Mouse (Mus musculus) kidney, embryonic 16.5 days (tissue): Measurements from ENCODE around the gene Foxa3. TPM values are rescaled to one million over a fixed set of nuclear protein-coding genes. Genes with fewer than 3 reads are reported as not detected.

ENCODE experiments used
- ATAC-seq: fragments of 200-750 bp; cut with Nextera tagmentation; 2 replicates; pipeline ENCODE4 v1.8.0; 2017; ENCODE audit warnings: moderate TSS enrichment; ENCODE audit not compliant: low FRiP score, low TSS enrichment
- H3K27ac ChIP-seq: fragments of 300-500 bp; sonication (generic); 2 replicates; pipeline ENCODE4 v1.5.1; 2014; ENCODE audit warnings: low read length
- H3K27me3 ChIP-seq: fragments of 300-500 bp; sonication (generic); 2 replicates; pipeline ENCODE4 v1.6.1; 2014; ENCODE audit warnings: low read length, control low read depth, mixed read lengths; ENCODE audit not compliant: insufficient read depth
- H3K36me3 ChIP-seq: fragments of 300-500 bp; sonication (generic); 2 replicates; pipeline ENCODE4 v1.6.1; 2014; ENCODE audit warnings: low read length, control low read depth, mixed read lengths; ENCODE audit not compliant: insufficient read depth
- H3K4me1 ChIP-seq: fragments of 300-500 bp; sonication (generic); 2 replicates; pipeline ENCODE4 v1.6.1; 2014; ENCODE audit warnings: low read length, control low read depth, mixed read lengths; ENCODE audit not compliant: insufficient read depth
- H3K4me2 ChIP-seq: fragments of 300-500 bp; sonication (generic); replicated peaks from 2 replicates; pipeline ENCODE4 v1.6.1; 2014; ENCODE audit warnings: low read depth, low read length
- H3K4me3 ChIP-seq: fragments of 300-500 bp; sonication (generic); 2 replicates; pipeline ENCODE4 v1.5.1; 2014; ENCODE audit warnings: mild to moderate bottlenecking, low read length
- H3K9ac ChIP-seq: fragments of 300-500 bp; sonication (generic); replicated peaks from 2 replicates; pipeline ENCODE4 v1.6.1; 2014; ENCODE audit warnings: low read length
- H3K9me3 ChIP-seq: fragments of 300-500 bp; sonication (generic); 2 replicates; pipeline ENCODE4 v1.6.1; 2016; ENCODE audit warnings: low read length, control low read depth
- WGBS: fragments of 180-500 bp; shearing (Covaris S2); extraction: QIAGEN DNeasy Blood & Tissue Kit; methylation state at CpG from one replicate; pipeline ENCODE4 v1.1.7; 2014; 5-methylcytosine and 5-hydroxymethylcytosine counted together
- polyA plus RNA-seq: library from polyadenylated mRNA; unstranded; fragments of >200 nt; fragmentation: Nextera tagmentation; extraction: Ambion mirVana; gene quantifications from 2 replicates; pipeline ENCODE4 v1.2.1, GENCODE M21; 2015

The Foxa3 gene
- polyA plus RNA-seq, 1 experiment from 2014 or later, result 0.35 TPM

GRCm38 (mm10) chr7:19002848-19003498 is 20.4 kb downstream of the Foxa3 start:
- peak overlapping the region; percentile 63; the same call in 1 of the 2 replicates for H3K27ac ChIP-seq
- no peaks in the 10 kb centered on the region for H3K9me3 ChIP-seq
- H3K4me1 ChIP-seq, result peaks cover 56% of the 10 kb centered on the region
- H3K9ac ChIP-seq, result peak overlapping the region; percentile 79
- H3K4me3 ChIP-seq, result peak overlapping the region; percentile 47
- H3K36me3 ChIP-seq, result peaks cover 16% of the 10 kb centered on the region
- peak overlapping the region; percentile 70 for H3K4me2 ChIP-seq
- no peaks in the 10 kb centered on the region for H3K27me3 ChIP-seq
- peak; percentile 18 for ATAC-seq
- 1% methylated on average over 17 of the region's 17 CpGs for WGBS

GRCm38 (mm10) chr7:19002115-19002514 is 21.2 kb downstream of the Foxa3 start:
- Histone ChIP-seq H3K9ac (peak overlapping the region; percentile 79), H3K4me1 (peaks cover 47% of the 10 kb centered on the region), H3K4me2 (peak overlapping the region; percentile 70), H3K4me3 (peak overlapping the region; percentile 47), H3K27me3 (no peaks in the 10 kb centered on the region), H3K27ac (peak overlapping the region; percentile 1), H3K36me3 (peaks cover 12% of the 10 kb centered on the region), H3K9me3 (no peaks in the 10 kb centered on the region)
- no peak for ATAC-seq
- WGBS, result 23% methylated on average over 4 of the region's 4 CpGs

- H3K4me2 ChIP-seq, result no peak overlapping the region
- ATAC-seq, result no peak
Measured at GRCm38 (mm10) chr7:19001807-19002085, 21.6 kb downstream of the Foxa3 start.

GRCm38 (mm10) chr7:19001066-19001806 is 22.1 kb downstream of the Foxa3 start:
- WGBS, result 19% methylated on average over 18 of the region's 18 CpGs
- H3K36me3 ChIP-seq, result peaks cover 15% of the 10 kb centered on the region
- H3K4me3 ChIP-seq, result peak overlapping the region; percentile 51
- 0 out of 2 replicates have a peak, but pooled peaks have one; percentile 1 for ATAC-seq
- H3K9me3 ChIP-seq, result no peaks in the 10 kb centered on the region
- peak overlapping the region; percentile 69 for H3K4me2 ChIP-seq
- H3K4me1 ChIP-seq, result peaks cover 40% of the 10 kb centered on the region
- H3K27me3 ChIP-seq, result no peaks in the 10 kb centered on the region
- H3K27ac ChIP-seq, result peak overlapping the region; percentile 63
- peak overlapping the region; percentile 70 for H3K9ac ChIP-seq

More at GRCm38 (mm10) chr7:19001807-19002085, 21.6 kb downstream of the Foxa3 start:
- Histone ChIP-seq H3K36me3 (peaks cover 14% of the 10 kb centered on the region), H3K4me3 (no peak overlapping the region), H3K27me3 (no peaks in the 10 kb centered on the region), H3K9ac (no peak overlapping the region), H3K4me1 (peaks cover 43% of the 10 kb centered on the region), H3K27ac (peak overlapping the region; percentile 1; the same call in 1 of the 2 replicates), H3K9me3 (no peaks in the 10 kb centered on the region)
- WGBS, result 43% methylated on average over 3 of the region's 3 CpGs

GRCm38 (mm10) chr7:19000421-19000820 is 22.9 kb downstream of the Foxa3 start:
- peak overlapping the region; percentile 70 for H3K9ac ChIP-seq
- peaks cover 32% of the 10 kb centered on the region for H3K4me1 ChIP-seq
- peaks cover 6% of the 10 kb centered on the region for H3K36me3 ChIP-seq
- ATAC-seq, result no peak
- WGBS, result 22% methylated on average over 10 of the region's 10 CpGs
- H3K4me3 ChIP-seq, result peak overlapping the region; percentile 51
- H3K4me2 ChIP-seq, result peak overlapping the region; percentile 69
- peak overlapping the region; percentile 39; the same call in 1 of the 2 replicates for H3K27ac ChIP-seq
- no peaks in the 10 kb centered on the region for H3K27me3 ChIP-seq
- no peaks in the 10 kb centered on the region for H3K9me3 ChIP-seq

- 44% methylated on average over 9 of the region's 9 CpGs for WGBS
Measured at GRCm38 (mm10) chr7:18998835-18999234, 24.5 kb downstream of the Foxa3 start.

GRCm38 (mm10) chr7:18993036-18993435 is 30.3 kb downstream of the Foxa3 start:
- Histone ChIP-seq H3K27me3 (0 out of 2 replicates have a peak, but pooled peaks cover 19% of the 10 kb centered on the region), H3K9ac (no peak overlapping the region; the same call in 1 of the 2 replicates), H3K4me1 (peaks cover 22% of the 10 kb centered on the region), H3K27ac (no peak overlapping the region), H3K36me3 (0 out of 2 replicates have a peak, but pooled peaks cover 3% of the 10 kb centered on the region), H3K9me3 (no peaks in the 10 kb centered on the region), H3K4me3 (peak overlapping the region; percentile 4; the same call in 1 of the 2 replicates), H3K4me2 (peak overlapping the region; percentile 90; the same call in 1 of the 2 replicates)
- ATAC-seq, result no peak
- WGBS, result 86% methylated on average over 5 of the region's 5 CpGs

More at GRCm38 (mm10) chr7:18998835-18999234, 24.5 kb downstream of the Foxa3 start:
- H3K27ac ChIP-seq, result no peak overlapping the region
- no peak overlapping the region for H3K9ac ChIP-seq
- peaks cover 22% of the 10 kb centered on the region for H3K4me1 ChIP-seq
- no peak overlapping the region for H3K4me2 ChIP-seq
- no peaks in the 10 kb centered on the region for H3K27me3 ChIP-seq
- no peaks in the 10 kb centered on the region for H3K9me3 ChIP-seq
- H3K36me3 ChIP-seq, result 0 out of 2 replicates have a peak, but pooled peaks cover 3% of the 10 kb centered on the region
- no peak overlapping the region for H3K4me3 ChIP-seq
- no peak for ATAC-seq

- H3K9ac ChIP-seq, result peak overlapping the region; percentile 71
Measured at GRCm38 (mm10) chr7:18992294-18992675, 31.1 kb downstream of the Foxa3 start.

GRCm38 (mm10) chr7:18991660-18992293 is 31.6 kb downstream of the Foxa3 start:
- Histone ChIP-seq H3K4me3 (peak overlapping the region; percentile 58), H3K4me2 (peak overlapping the region; percentile 90), H3K36me3 (0 out of 2 replicates have a peak, but pooled peaks cover under 1% of the 10 kb centered on the region), H3K4me1 (peaks cover 22% of the 10 kb centered on the region), H3K9ac (peak overlapping the region; percentile 71), H3K27ac (no peak overlapping the region), H3K27me3 (0 out of 2 replicates have a peak, but pooled peaks cover 19% of the 10 kb centered on the region), H3K9me3 (no peaks in the 10 kb centered on the region)
- under 1% methylated on average over 59 of the region's 59 CpGs for whole genome bisulfite sequencing
- ATAC-seq, result 0 out of 2 replicates have a peak, but pooled peaks have one; percentile 8

More at GRCm38 (mm10) chr7:18992294-18992675, 31.1 kb downstream of the Foxa3 start:
- ATAC-seq, result no peak
- Histone ChIP-seq H3K4me3 (peak overlapping the region; percentile 58), H3K4me1 (peaks cover 22% of the 10 kb centered on the region), H3K27me3 (0 out of 2 replicates have a peak, but pooled peaks cover 19% of the 10 kb centered on the region), H3K9me3 (no peaks in the 10 kb centered on the region), H3K4me2 (peak overlapping the region; percentile 90), H3K27ac (no peak overlapping the region), H3K36me3 (0 out of 2 replicates have a peak, but pooled peaks cover 3% of the 10 kb centered on the region)
- 2% methylated on average over 31 of the region's 31 CpGs for WGBS
